Mouse (Mus musculus) cortical plate, adult 2 months (tissue): Measurements from ENCODE around the gene Ptger3. TPM values are rescaled to one million over a fixed set of nuclear protein-coding genes. Genes with fewer than 3 reads are reported as not detected.

ENCODE experiments used
- H3K27ac ChIP-seq: fragments of 200-500 bp; 2 replicates; pipeline ENCODE4 v1.5.1; 2012; ENCODE audit warnings: low read length, control low read depth, inconsistent platforms; ENCODE audit not compliant: insufficient read depth
- H3K4me1 ChIP-seq: fragments of 200-500 bp; 2 replicates; pipeline ENCODE4 v1.6.1; 2011; ENCODE audit warnings: low read length; ENCODE audit not compliant: control insufficient read depth, insufficient read depth
- H3K4me3 ChIP-seq: fragments of 200-500 bp; 2 replicates; pipeline ENCODE4 v1.5.1; 2011; ENCODE audit warnings: mild to moderate bottlenecking, low read length, control low read depth; ENCODE audit not compliant: insufficient read depth
- CTCF ChIP-seq: fragments of 200-500 bp; IDR thresholded peaks from 2 replicates; pipeline ENCODE4 v1.5.1; 2011; ENCODE audit warnings: mild to moderate bottlenecking, control low read depth, low read length; ENCODE audit not compliant: insufficient read depth; ENCODE audit errors: extremely low read depth
- POLR2A ChIP-seq: fragments of 200-500 bp; IDR thresholded peaks from 2 replicates; pipeline ENCODE4 v1.6.1; 2011; ENCODE audit warnings: mild to moderate bottlenecking, low read length, control low read depth; ENCODE audit not compliant: insufficient read depth; ENCODE audit errors: extremely low read depth
- polyA plus RNA-seq: library from polyadenylated mRNA; depleted of rRNA; stranded (reverse); fragments of >200 nt; gene quantifications from 2 replicates; pipeline ENCODE4 v1.2.3, GENCODE M21; 2012

Gene Ptger3
- polyA plus RNA-seq, 1 experiment, result 2.8 TPM

DNA sequence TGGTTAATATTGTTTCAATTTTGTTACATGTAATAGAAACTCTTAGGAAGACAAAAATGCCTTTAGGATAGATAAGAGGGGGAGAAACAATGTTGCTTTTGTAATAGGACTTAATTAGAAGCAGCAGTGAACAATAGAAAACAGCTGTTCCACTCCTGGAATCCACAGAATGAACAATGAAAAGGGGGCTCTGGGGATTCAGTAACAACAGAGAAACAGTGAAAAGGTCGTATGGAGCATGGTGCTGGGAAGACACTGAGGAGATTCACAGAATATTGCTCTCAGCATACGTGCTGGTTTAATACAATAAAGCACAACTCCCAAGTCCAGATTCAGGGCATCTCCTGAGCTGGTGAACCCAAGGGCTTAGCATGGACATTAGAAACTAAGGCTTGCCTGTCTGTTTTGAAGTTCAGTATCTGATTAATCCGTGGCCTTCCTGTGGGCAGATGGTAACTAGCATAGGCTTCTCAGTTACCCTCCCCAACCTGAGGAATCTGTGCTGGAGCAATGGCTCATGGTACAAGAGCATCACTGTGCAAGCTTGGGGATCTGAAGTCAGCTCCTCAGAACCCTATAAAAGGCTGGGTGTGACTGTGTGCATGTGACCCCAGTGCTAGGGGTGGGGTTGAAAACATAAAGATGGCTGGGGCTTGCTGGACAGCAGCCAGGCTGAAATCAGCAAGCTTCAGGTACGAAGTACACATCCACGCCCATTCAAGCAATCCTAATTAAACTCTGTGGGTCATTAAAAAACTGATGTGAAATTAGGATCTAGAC, 16.1 kb downstream of the Ptger3 start:
- no peak for TF ChIP-seq CTCF
- no peak for TF ChIP-seq POLR2A
- Histone ChIP-seq H3K4me3 (no peak overlapping the region), H3K4me1 (no peaks in the 10 kb centered on the region), H3K27ac (no peak overlapping the region)

DNA sequence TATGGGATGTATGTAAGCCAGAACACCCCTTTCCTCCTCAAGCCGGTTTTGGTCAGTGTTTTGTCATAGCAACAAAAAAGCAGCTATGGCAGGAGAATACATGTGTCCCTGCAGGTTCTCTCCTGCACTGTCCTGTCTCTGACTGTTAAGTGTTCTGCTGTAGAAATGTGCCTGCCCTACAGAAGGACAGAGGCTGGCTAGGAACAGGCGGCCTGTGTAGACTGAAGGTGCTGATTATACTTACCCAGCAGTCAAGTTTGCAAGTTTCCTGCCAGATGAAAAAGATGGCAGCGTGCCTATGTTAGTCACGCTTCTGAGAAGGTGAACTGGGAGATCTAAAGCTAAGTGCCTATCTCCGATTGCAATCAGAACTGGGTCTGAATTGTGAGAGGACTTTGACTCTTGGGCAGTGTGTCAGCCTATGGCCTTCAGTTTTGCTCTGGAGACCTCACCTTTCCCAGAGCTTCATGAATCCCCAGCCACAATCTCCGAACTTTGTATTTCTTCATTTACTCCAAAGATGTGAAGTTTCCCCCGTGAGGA, 31.2 kb downstream of the Ptger3 start:
- Histone ChIP-seq H3K4me3 (no peak overlapping the region), H3K27ac (no peak overlapping the region), H3K4me1 (peaks cover 2% of the 10 kb centered on the region; the same call in 1 of the 2 replicates)
- TF ChIP-seq CTCF (no peak), POLR2A (no peak)

DNA sequence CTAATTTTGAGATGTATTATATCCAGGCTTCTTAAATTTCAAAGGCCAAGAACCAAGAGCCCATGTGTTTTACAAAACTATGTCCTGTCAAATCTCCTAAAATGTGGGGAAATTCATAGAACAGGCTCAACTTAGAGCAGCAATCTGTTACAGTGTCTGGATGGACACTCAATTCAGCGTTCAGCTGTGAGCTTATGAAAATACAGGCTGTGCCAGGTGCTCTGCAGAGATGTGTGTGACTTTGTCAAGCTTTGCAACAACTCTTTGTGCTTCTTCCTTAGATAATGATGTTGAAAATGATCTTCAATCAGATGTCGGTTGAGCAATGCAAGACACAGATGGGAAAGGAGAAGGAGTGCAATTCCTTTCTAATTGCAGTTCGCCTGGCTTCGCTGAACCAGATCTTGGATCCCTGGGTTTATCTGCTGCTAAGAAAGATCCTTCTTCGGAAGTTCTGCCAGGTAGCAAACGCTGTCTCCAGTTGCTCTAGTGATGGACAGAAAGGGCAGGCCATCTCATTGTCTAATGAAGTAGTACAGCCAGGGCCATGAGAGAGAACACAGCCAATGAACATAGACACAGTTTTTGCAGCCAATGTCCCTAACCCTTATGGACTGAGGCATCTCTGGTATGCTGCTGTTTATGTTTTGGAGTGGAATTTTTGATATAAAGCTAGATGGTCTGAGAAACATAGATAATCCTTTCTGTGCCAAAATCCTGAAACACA, 38.2 kb downstream of the Ptger3 start:
- Histone ChIP-seq H3K4me3 (no peak overlapping the region), H3K4me1 (no peaks in the 10 kb centered on the region), H3K27ac (no peak overlapping the region)
- TF ChIP-seq CTCF (no peak), POLR2A (no peak)

- TF ChIP-seq CTCF (no peak), POLR2A (no peak)
- H3K4me3 ChIP-seq, result no peak overlapping the region
- no peaks in the 10 kb centered on the region for H3K4me1 ChIP-seq
- H3K27ac ChIP-seq, result no peak overlapping the region
Measured at GRCm38 (mm10) chr3:157605411-157605740, 38.7 kb downstream of the Ptger3 start.

DNA sequence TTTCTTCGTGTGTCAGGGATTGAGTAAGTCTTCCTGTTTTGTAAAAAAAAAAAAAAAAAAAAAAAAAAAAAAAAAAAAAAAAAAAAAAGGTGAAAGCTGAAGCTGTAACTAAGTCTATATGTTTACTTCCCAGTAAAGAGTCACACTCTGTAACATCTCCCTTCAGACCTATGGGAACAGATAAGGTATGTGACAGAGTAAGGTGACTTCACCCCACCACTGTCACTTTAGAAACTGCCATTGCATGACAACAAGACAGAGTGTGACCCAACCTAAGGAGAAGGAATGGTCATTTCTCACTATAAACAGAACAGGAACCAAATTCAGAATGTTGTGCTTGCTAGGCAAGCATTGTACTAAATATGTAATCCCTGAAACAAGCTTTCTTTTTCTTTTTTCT, 46.9 kb downstream of the Ptger3 start:
- Histone ChIP-seq H3K4me3 (no peak overlapping the region), H3K27ac (no peak overlapping the region), H3K4me1 (no peaks in the 10 kb centered on the region)
- no peak for TF ChIP-seq CTCF
- TF ChIP-seq POLR2A, result no peak

GRCm38 (mm10) chr3:157616949-157617348, 50.3 kb downstream of the Ptger3 start:
- Histone ChIP-seq H3K27ac (no peak overlapping the region), H3K4me1 (no peaks in the 10 kb centered on the region), H3K4me3 (no peak overlapping the region)
- no peak for TF ChIP-seq CTCF
- TF ChIP-seq POLR2A, result no peak

DNA sequence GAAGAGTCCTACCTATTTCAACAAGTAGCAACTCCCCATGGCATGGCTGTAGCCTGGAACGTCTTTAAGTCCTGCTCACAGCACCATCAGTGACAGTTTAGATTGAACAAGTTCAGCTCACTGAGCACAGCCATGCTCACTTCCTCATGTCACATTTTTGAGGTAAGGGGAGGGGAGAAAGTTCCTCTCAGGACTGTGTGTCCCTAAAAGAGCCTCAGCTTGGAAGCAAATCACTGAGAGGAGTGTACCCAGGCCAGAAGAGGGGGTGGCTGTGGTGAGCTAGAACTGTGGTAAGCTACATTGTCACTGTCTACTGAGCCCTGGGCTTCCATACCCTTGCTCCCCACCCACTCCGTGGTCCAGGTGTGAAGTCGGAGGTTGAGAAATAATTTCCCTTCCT, 60.7 kb downstream of the Ptger3 start:
- TF ChIP-seq POLR2A (no peak), CTCF (no peak)
- H3K4me3 ChIP-seq, result no peak overlapping the region

GRCm38 (mm10) chr3:157630671-157631070, 64.0 kb downstream of the Ptger3 start:
- Histone ChIP-seq H3K4me3 (no peak overlapping the region), H3K4me1 (no peaks in the 10 kb centered on the region), H3K27ac (no peak overlapping the region)
- TF ChIP-seq POLR2A (no peak), CTCF (no peak)

More for the DNA sequence above, 60.7 kb downstream of the Ptger3 start:
- H3K4me1 ChIP-seq, result no peaks in the 10 kb centered on the region
- no peak overlapping the region for H3K27ac ChIP-seq

DNA sequence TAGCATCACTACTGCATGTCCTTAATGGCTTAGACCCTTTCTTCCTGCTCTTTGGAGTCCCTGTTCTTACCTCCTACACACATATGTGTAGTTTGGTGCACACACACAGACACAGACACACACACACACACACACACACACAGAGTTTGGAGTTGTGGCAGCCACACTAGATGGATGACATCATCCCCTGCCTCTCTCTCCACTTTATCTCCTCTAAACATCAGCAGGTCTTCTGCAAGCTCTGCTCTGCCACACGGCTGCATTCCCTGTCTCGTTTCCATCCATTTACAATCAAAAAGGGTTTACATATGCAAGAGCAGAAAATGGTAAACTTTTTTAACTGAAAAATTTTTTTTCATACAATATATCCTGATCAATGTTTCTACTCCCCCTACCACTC, 64.7 kb downstream of the Ptger3 start:
- no peaks in the 10 kb centered on the region for H3K4me1 ChIP-seq
- no peak overlapping the region for H3K27ac ChIP-seq
- TF ChIP-seq CTCF, result no peak
- TF ChIP-seq POLR2A, result no peak
- no peak overlapping the region for H3K4me3 ChIP-seq
